Comparison of ENCODE assay signal across 8 mouse cellular contexts in genomic region chr10:79793051-79793737, GRCm38 (mm10). TPM values are rescaled to one million over a fixed set of nuclear protein-coding genes. Genes with fewer than 3 reads are reported as not detected.
DNase-seq lines count a peak whose midpoint lies in the region; ATAC-seq and TF ChIP-seq lines count a peak whose summit lies in the region.

Gene Palm, plus strand, starts transcription at chr10:79793572.

- WGBS in bone marrow, adult 2 months = 5% methylated on average over 51 of the region's 51 CpGs
- WGBS in forebrain, embryonic 10.5 days = 5% methylated on average over 49 of the region's 51 CpGs
- WGBS in heart, embryonic 14.5 days = 5% methylated on average over 49 of the region's 51 CpGs
- 6% methylated on average over 49 of the region's 51 CpGs for WGBS in liver, embryonic 14.5 days (ENCODE audit: insufficient replicate concordance)
- 5% methylated on average over 51 of the region's 51 CpGs for WGBS in stomach, embryonic 14.5 days

- 0 out of 2 replicates have a peak, but pooled peaks cover 6% of the 10 kb centered on the region for H3K27me3 ChIP-seq in forebrain, embryonic 10.5 days (ENCODE audit: poor library complexity, severe bottlenecking)
- no peaks in the 10 kb centered on the region for H3K27me3 ChIP-seq in heart, embryonic 14.5 days (ENCODE audit: control insufficient read depth, insufficient read depth, low read length)
- H3K27me3 ChIP-seq in liver, embryonic 14.5 days (ENCODE audit: control insufficient read depth, insufficient read depth, low read length) = peaks cover 3% of the 10 kb centered on the region; the same call in 1 of the 2 replicates
- no peaks in the 10 kb centered on the region for H3K27me3 ChIP-seq in stomach, embryonic 14.5 days (ENCODE audit: control insufficient read depth, insufficient read depth, low read length)

- no peak for TF ChIP-seq EP300 in liver, embryonic 14.5 days (IDR thresholded peaks at IDR 0.05; ENCODE audit: low read depth)

- H3K36me3 ChIP-seq in forebrain, embryonic 10.5 days (replicated peaks) = peaks cover 12% of the 10 kb centered on the region
- no peaks in the 10 kb centered on the region for H3K36me3 ChIP-seq in heart, embryonic 14.5 days (ENCODE audit: control insufficient read depth, insufficient read depth, low read length)
- no peaks in the 10 kb centered on the region for H3K36me3 ChIP-seq in liver, embryonic 14.5 days (replicated peaks; ENCODE audit: control insufficient read depth, insufficient read depth, low read depth)
- no peaks in the 10 kb centered on the region for H3K36me3 ChIP-seq in stomach, embryonic 14.5 days (ENCODE audit: control insufficient read depth, insufficient read depth, low read length)

- H3K4me1 ChIP-seq in bone marrow, adult 2 months (ENCODE audit: control insufficient read depth, insufficient read depth, low read length) = peaks cover 14% of the 10 kb centered on the region
- peaks cover 42% of the 10 kb centered on the region for H3K4me1 ChIP-seq in forebrain, embryonic 10.5 days
- peaks cover 8 to 12% of the 10 kb centered on the region in 2 experiments; a peak in 2 of 4 replicates for H3K4me1 ChIP-seq in heart, embryonic 14.5 days (ENCODE audit: control insufficient read depth in 2 of 2, insufficient read depth in 2 of 2, low read length in 2 of 2)
- H3K4me1 ChIP-seq in liver, embryonic 14.5 days (replicated peaks; ENCODE audit: control insufficient read depth in 2 of 2, insufficient read depth in 2 of 2, low read length in 1 of 2) = peaks cover 0 to 9% of the 10 kb centered on the region in 2 experiments; a peak in 3 of 4 replicates
- peaks cover 18% of the 10 kb centered on the region for H3K4me1 ChIP-seq in stomach, embryonic 14.5 days (ENCODE audit: control insufficient read depth, insufficient read depth, low read length)

- H3K4me3 ChIP-seq in bone marrow, adult 2 months (replicated peaks; ENCODE audit: control insufficient read depth, low read depth, low read length) = peak within 1 kb of the TSS; percentile 75
- peak within 1 kb of the TSS; percentile 88 for H3K4me3 ChIP-seq in forebrain, embryonic 10.5 days
- H3K4me3 ChIP-seq in heart, embryonic 14.5 days (ENCODE audit: control insufficient read depth in 1 of 2, insufficient read depth in 1 of 2, low read depth in 1 of 2, low read length in 2 of 2) = peak within 1 kb of the TSS; percentile 82 to 84
- peak within 1 kb of the TSS; percentile 52 to 63 for H3K4me3 ChIP-seq in liver, embryonic 14.5 days (ENCODE audit: insufficient read depth in 1 of 2, low read depth in 2 of 2, low read length in 2 of 2)
- peak within 1 kb of the TSS; percentile 92 for H3K4me3 ChIP-seq in stomach, embryonic 14.5 days (ENCODE audit: low read depth, low read length)

- H3K27ac ChIP-seq in bone marrow, adult 2 months (ENCODE audit: control insufficient read depth, insufficient read depth, low read depth, low read length, poor library complexity) = peak within 1 kb of the TSS; percentile 78
- H3K27ac ChIP-seq in forebrain, embryonic 10.5 days = peak within 1 kb of the TSS; percentile 97
- peak within 1 kb of the TSS; percentile 77 to 80 for H3K27ac ChIP-seq in heart, embryonic 14.5 days (replicated peaks in 1 of 2; ENCODE audit: control insufficient read depth in 1 of 2, insufficient read depth in 1 of 2, low read depth in 2 of 2, low read length in 2 of 2)
- H3K27ac ChIP-seq in liver, embryonic 14.5 days = no peak within 1 kb of the TSS
- H3K27ac ChIP-seq in stomach, embryonic 14.5 days (ENCODE audit: low read length) = peak within 1 kb of the TSS; percentile 85

- TF ChIP-seq CTCF in bone marrow, adult 2 months (IDR thresholded peaks at IDR 0.05; ENCODE audit: control insufficient read depth, insufficient read depth, low read length) = peak; percentile 86
- TF ChIP-seq CTCF in liver, embryonic 14.5 days (IDR thresholded peaks at IDR 0.05; ENCODE audit: low read depth) = peak; percentile 82

- peak; percentile 78 for DNase-seq in CD4-positive helper T cell, adult 2 months (ENCODE audit: low read depth, low spot score)
- peak; percentile 72 for DNase-seq in forebrain, embryonic 10.5 days (ENCODE audit: extremely low spot score, low spot score)
- peak; percentile 90 for DNase-seq in kidney, postnatal 14 days
- no peak for DNase-seq in liver, embryonic 14.5 days (ENCODE audit: low read depth in 3 of 3, low spot score in 3 of 3)
- DNase-seq in neural tube, embryonic 10.5 days (ENCODE audit: extremely low spot score, low spot score) = peak; percentile 84

- no peaks in the 10 kb centered on the region for H3K9me3 ChIP-seq in forebrain, embryonic 10.5 days
- H3K9me3 ChIP-seq in heart, embryonic 14.5 days (ENCODE audit: control insufficient read depth, low read length) = no peaks in the 10 kb centered on the region
- no peaks in the 10 kb centered on the region for H3K9me3 ChIP-seq in liver, embryonic 14.5 days (ENCODE audit: control insufficient read depth, low read length)
- no peaks in the 10 kb centered on the region for H3K9me3 ChIP-seq in stomach, embryonic 14.5 days (ENCODE audit: control insufficient read depth, low read depth, low read length)

- H3K4me2 ChIP-seq in heart, embryonic 14.5 days (ENCODE audit: low read length) = peak within 1 kb of the TSS; percentile 85
- peak within 1 kb of the TSS; percentile 72 for H3K4me2 ChIP-seq in liver, embryonic 14.5 days (ENCODE audit: low read depth)
- peak within 1 kb of the TSS; percentile 88 for H3K4me2 ChIP-seq in stomach, embryonic 14.5 days (replicated peaks; ENCODE audit: low read depth, low read length)

- peak within 1 kb of the TSS; percentile 88 for H3K9ac ChIP-seq in heart, embryonic 14.5 days (ENCODE audit: low read length)
- H3K9ac ChIP-seq in liver, embryonic 14.5 days (replicated peaks) = peak within 1 kb of the TSS; percentile 37; the same call in 1 of the 2 replicates
- H3K9ac ChIP-seq in stomach, embryonic 14.5 days (replicated peaks; ENCODE audit: low read depth, low read length) = peak within 1 kb of the TSS; percentile 90

- TF ChIP-seq POLR2A in bone marrow, adult 2 months (IDR thresholded peaks at IDR 0.05; ENCODE audit: borderline replicate concordance, control insufficient read depth, low read depth, low read length) = no peak

- ATAC-seq in heart, embryonic 14.5 days (ENCODE audit: insufficient number of reproducible peaks, insufficient read depth, low FRiP score, low read depth) = peak; percentile 57; the same call in 1 of the 2 replicates
- peak; percentile 33; the same call in 1 of the 2 replicates for ATAC-seq in liver, embryonic 14.5 days (ENCODE audit: insufficient read depth)
- ATAC-seq in stomach, embryonic 14.5 days (ENCODE audit: insufficient number of reproducible peaks, insufficient read depth, low FRiP score, low read depth) = peak; percentile 72

RNA-seq across cellular contexts. Expression of gene Palm, which starts in this region (rescaled TPM):
- polyA plus RNA-seq in bone marrow, adult 2 months (2011; ENCODE audit: insufficient read depth, insufficient read length, low replicate concordance, missing spikeins) = 19.7 and 36.1 TPM in 2 replicates
- polyA plus RNA-seq in forebrain, embryonic 10.5 days (2016; fragmentation: Nextera tagmentation; extraction: Ambion mirVana) = 114 and 119 TPM in 2 replicates
- 58.3 and 68.1 TPM in 2 replicates for polyA plus RNA-seq in heart, embryonic 14.5 days (2014; fragmentation: Nextera tagmentation; extraction: Ambion mirVana)
- polyA plus RNA-seq in liver, embryonic 14.5 days (2012; rRNA removed) = 3.4 and 3.5 TPM in 2 replicates
- polyA plus RNA-seq in liver, embryonic 14.5 days (2014; fragmentation: Nextera tagmentation; extraction: Ambion mirVana) = 4.0 and 4.1 TPM in 2 replicates
- polyA plus RNA-seq in stomach, embryonic 14.5 days (2014; fragmentation: Nextera tagmentation; extraction: Ambion mirVana) = 67.0 and 78.0 TPM in 2 replicates

Comparison
In these comparisons a context has a peak if more than half of its experiments do, and no peak if none do; other contexts are left out.
1. DNase-seq: peak in CD4-positive helper T cell, adult 2 months (single experiment), forebrain, embryonic 10.5 days (single experiment), kidney, postnatal 14 days (single experiment) and neural tube, embryonic 10.5 days (single experiment); none in liver, embryonic 14.5 days (0 of 3).
2. H3K9ac ChIP-seq: peak in every context shown above with its lines; median percentile 90 in stomach, embryonic 14.5 days; 88 in heart, embryonic 14.5 days; 37 in liver, embryonic 14.5 days.
3. Peak in every context shown above with its lines, with median percentiles within 50 percentile points of each other: H3K4me3 ChIP-seq, ATAC-seq and H3K4me2 ChIP-seq.